Mouse (Mus musculus) limb, embryonic 14.5 days (tissue): ENCODE measurements around the gene Ttc17. TPM values are rescaled to one million over a fixed set of nuclear protein-coding genes. Genes with fewer than 3 reads are reported as not detected.

Experiments
- ATAC-seq: fragments of 200-750 bp; cut with Nextera tagmentation; 2 replicates; pipeline ENCODE4 v1.8.0; 2017; ENCODE audit warnings: low read depth, moderate number of reproducible peaks, moderate TSS enrichment; ENCODE audit not compliant: low FRiP score
- DNase-seq: peaks from one replicate; pipeline ENCODE4 v3.0.0-alpha.2; 2015; ENCODE audit warnings: low spot score
- H3K27ac ChIP-seq: fragments of 300-500 bp; sonication (generic); replicated peaks from 2 replicates; pipeline ENCODE4 v1.5.1; 2014; ENCODE audit warnings: low read depth, mild to moderate bottlenecking, low read length, moderate library complexity, mixed read lengths
- H3K27me3 ChIP-seq: fragments of 300-500 bp; sonication (generic); 2 replicates; pipeline ENCODE4 v1.6.1; 2014; ENCODE audit warnings: low read length, mixed read lengths; ENCODE audit not compliant: control insufficient read depth, insufficient read depth
- H3K36me3 ChIP-seq: fragments of 300-500 bp; sonication (generic); 2 replicates; pipeline ENCODE4 v1.6.1; 2014; ENCODE audit warnings: mild to moderate bottlenecking, low read length, moderate library complexity, mixed read lengths; ENCODE audit not compliant: control insufficient read depth, insufficient read depth
- H3K4me1 ChIP-seq: fragments of 300-500 bp; sonication (generic); 2 replicates; pipeline ENCODE4 v1.6.1; 2014; ENCODE audit warnings: antibody characterized with exemption, low read length, mixed read lengths; ENCODE audit not compliant: control insufficient read depth, insufficient read depth
- H3K4me2 ChIP-seq: fragments of 300-500 bp; sonication (generic); replicated peaks from 2 replicates; pipeline ENCODE4 v1.6.1; 2014; ENCODE audit warnings: low read depth, mild to moderate bottlenecking, low read length, moderate library complexity; ENCODE audit not compliant: severe bottlenecking
- H3K4me3 ChIP-seq: fragments of 300-500 bp; sonication (generic); replicated peaks from 2 replicates; pipeline ENCODE4 v1.5.1; 2014; ENCODE audit warnings: low read length
- H3K9ac ChIP-seq: fragments of 300-500 bp; sonication (generic); 2 replicates; pipeline ENCODE4 v1.6.1; 2014; ENCODE audit warnings: mild to moderate bottlenecking, low read depth, low read length, moderate library complexity; ENCODE audit not compliant: severe bottlenecking
- H3K9me3 ChIP-seq: fragments of 300-500 bp; sonication (generic); 2 replicates; pipeline ENCODE4 v1.6.1; 2016; ENCODE audit warnings: low read length; ENCODE audit not compliant: control insufficient read depth
- POLR2A ChIP-seq: fragments of 200-500 bp; IDR thresholded peaks from 2 replicates; pipeline ENCODE4 v1.8.0; 2012; ENCODE audit warnings: inconsistent platforms, mild to moderate bottlenecking, moderate library complexity, borderline replicate concordance; ENCODE audit not compliant: insufficient read depth, insufficient read length; ENCODE audit errors: extremely low read depth
- WGBS: fragments of 180-500 bp; shearing (Covaris S2); extraction: QIAGEN DNeasy Blood & Tissue Kit; methylation state at CpG from one replicate; pipeline ENCODE4 v1.1.7; 2014; 5-methylcytosine and 5-hydroxymethylcytosine counted together
- polyA plus RNA-seq, 2 experiments: library from polyadenylated mRNA; depleted of rRNA in 1 of 2; stranded (reverse) in 1 of 2; unstranded in 1 of 2; fragments of >200 nt; fragmentation: Nextera tagmentation in 1 of 2; extraction: Ambion mirVana in 1 of 2; gene quantifications; 2 replicates each; pipeline versions ENCODE4 v1.2.1 to v1.2.3; 2012 to 2014

Ttc17 gene
- polyA plus RNA-seq, 2 experiments: 17.8 to 18.3 TPM

GRCm38 (mm10) chr2:94297467-94297866 is 109.0 kb downstream of the Ttc17 start:
- H3K9ac ChIP-seq: no peak overlapping the region
- no peak for ATAC-seq
- DNase-seq: no peak
- H3K4me1 ChIP-seq: no peaks in the 10 kb centered on the region
- H3K4me2 ChIP-seq: no peak overlapping the region
- TF ChIP-seq POLR2A: no peak
- no peak overlapping the region for H3K27ac ChIP-seq
- no peak overlapping the region for H3K4me3 ChIP-seq
- peaks cover 32% of the 10 kb centered on the region for H3K36me3 ChIP-seq
- H3K27me3 ChIP-seq: no peaks in the 10 kb centered on the region
- peaks cover 5% of the 10 kb centered on the region; the same call in 1 of the 2 replicates for H3K9me3 ChIP-seq
- WGBS: 22% methylated on average over 3 of the region's 3 CpGs

GRCm38 (mm10) chr2:94290483-94290882 is 116.0 kb downstream of the Ttc17 start:
- H3K4me2 ChIP-seq: no peak overlapping the region
- H3K4me1 ChIP-seq: 0 out of 2 replicates have a peak, but pooled peaks cover 4% of the 10 kb centered on the region
- DNase-seq: peak; percentile 40
- TF ChIP-seq POLR2A: no peak
- WGBS: 2% methylated on average over 5 of the region's 5 CpGs
- no peaks in the 10 kb centered on the region for H3K9me3 ChIP-seq
- H3K36me3 ChIP-seq: no peaks in the 10 kb centered on the region
- no peak overlapping the region for H3K27ac ChIP-seq
- no peak overlapping the region for H3K4me3 ChIP-seq
- H3K27me3 ChIP-seq: no peaks in the 10 kb centered on the region
- no peak overlapping the region for H3K9ac ChIP-seq
- peak; percentile 44; the same call in 1 of the 2 replicates for ATAC-seq

GRCm38 (mm10) chr2:94289659-94290058 is 116.8 kb downstream of the Ttc17 start:
- Histone ChIP-seq H3K9ac (no peak overlapping the region), H3K4me3 (no peak overlapping the region), H3K27ac (no peak overlapping the region), H3K36me3 (no peaks in the 10 kb centered on the region), H3K4me2 (no peak overlapping the region), H3K27me3 (no peaks in the 10 kb centered on the region), H3K9me3 (no peaks in the 10 kb centered on the region), H3K4me1 (0 out of 2 replicates have a peak, but pooled peaks cover 4% of the 10 kb centered on the region)
- 69% methylated on average over 6 of the region's 6 CpGs for WGBS
- TF ChIP-seq POLR2A: no peak
- DNase-seq: no peak
- no peak for ATAC-seq

GRCm38 (mm10) chr2:94289169-94289568 is 117.3 kb downstream of the Ttc17 start:
- Histone ChIP-seq H3K27ac (no peak overlapping the region), H3K9ac (no peak overlapping the region), H3K27me3 (no peaks in the 10 kb centered on the region), H3K4me2 (no peak overlapping the region), H3K36me3 (no peaks in the 10 kb centered on the region), H3K4me1 (0 out of 2 replicates have a peak, but pooled peaks cover 4% of the 10 kb centered on the region), H3K4me3 (no peak overlapping the region), H3K9me3 (no peaks in the 10 kb centered on the region)
- TF ChIP-seq POLR2A: no peak
- ATAC-seq (no peak), DNase-seq (no peak)
- WGBS: 0% methylated on average over 2 of the region's 2 CpGs

GRCm38 (mm10) chr2:94288086-94288485 is 118.4 kb downstream of the Ttc17 start:
- Histone ChIP-seq H3K4me2 (no peak overlapping the region), H3K27me3 (no peaks in the 10 kb centered on the region), H3K9me3 (no peaks in the 10 kb centered on the region), H3K27ac (no peak overlapping the region), H3K4me1 (0 out of 2 replicates have a peak, but pooled peaks cover 4% of the 10 kb centered on the region), H3K4me3 (no peak overlapping the region), H3K9ac (no peak overlapping the region), H3K36me3 (no peaks in the 10 kb centered on the region)
- 25% methylated on average over 5 of the region's 5 CpGs for WGBS
- no peak for TF ChIP-seq POLR2A
- no peak for DNase-seq
- no peak for ATAC-seq

- Histone ChIP-seq H3K9me3 (no peaks in the 10 kb centered on the region), H3K4me2 (no peak overlapping the region), H3K27ac (no peak overlapping the region), H3K27me3 (no peaks in the 10 kb centered on the region), H3K4me3 (no peak overlapping the region), H3K36me3 (no peaks in the 10 kb centered on the region), H3K9ac (no peak overlapping the region), H3K4me1 (0 out of 2 replicates have a peak, but pooled peaks cover 4% of the 10 kb centered on the region)
- DNase-seq (no peak), ATAC-seq (no peak)
- WGBS: 74% methylated on average over 7 of the region's 7 CpGs
- TF ChIP-seq POLR2A: no peak
Observed at GRCm38 (mm10) chr2:94287435-94287834, 119.1 kb downstream of the Ttc17 start.
